Mouse (Mus musculus): Measurements from ENCODE around the gene Chrm3. TPM values are rescaled to one million over a fixed set of nuclear protein-coding genes. Genes with fewer than 3 reads are reported as not detected.

Gene Chrm3
- total RNA-seq, 2 experiments from 2014 or later = not detected

GRCm38 (mm10) chr13:10239825-10240224 lies 120.8 kb downstream of the Chrm3 start:
- ATAC-seq (replicated peaks; ENCODE audit: low FRiP score, poor library complexity, severe bottlenecking) = no peak

- no peak for ATAC-seq (replicated peaks; ENCODE audit: low FRiP score, poor library complexity, severe bottlenecking)
These were observed 123.0 kb downstream of the Chrm3 start for GRCm38 (mm10) chr13:10237616-10238015.

- ATAC-seq (replicated peaks; ENCODE audit: low FRiP score, poor library complexity, severe bottlenecking) = no peak
These were observed 124.4 kb downstream of the Chrm3 start for GRCm38 (mm10) chr13:10236279-10236678.

- no peak for ATAC-seq (replicated peaks; ENCODE audit: low FRiP score, poor library complexity, severe bottlenecking)
These were observed 125.1 kb downstream of the Chrm3 start for GRCm38 (mm10) chr13:10235391-10236169.

- no peak for ATAC-seq (replicated peaks; ENCODE audit: low FRiP score, poor library complexity, severe bottlenecking)
These were observed 140.2 kb downstream of the Chrm3 start for GRCm38 (mm10) chr13:10220403-10220802.

- no peak for ATAC-seq (replicated peaks; ENCODE audit: low FRiP score, poor library complexity, severe bottlenecking)
These were observed 148.5 kb downstream of the Chrm3 start for GRCm38 (mm10) chr13:10212112-10212511.

GRCm38 (mm10) chr13:10210522-10211244 lies 150.0 kb downstream of the Chrm3 start:
- ATAC-seq (replicated peaks; ENCODE audit: low FRiP score, poor library complexity, severe bottlenecking) = no peak

- ATAC-seq (replicated peaks; ENCODE audit: low FRiP score, poor library complexity, severe bottlenecking) = no peak
These were observed 161.3 kb downstream of the Chrm3 start for GRCm38 (mm10) chr13:10199206-10199956.

- ATAC-seq (replicated peaks; ENCODE audit: low FRiP score, poor library complexity, severe bottlenecking) = no peak
These were observed 170.8 kb downstream of the Chrm3 start for GRCm38 (mm10) chr13:10189829-10190228.

GRCm38 (mm10) chr13:10187926-10188325 lies 172.7 kb downstream of the Chrm3 start:
- ATAC-seq (replicated peaks; ENCODE audit: low FRiP score, poor library complexity, severe bottlenecking) = no peak

- no peak for ATAC-seq (replicated peaks; ENCODE audit: low FRiP score, poor library complexity, severe bottlenecking)
These were observed 176.8 kb downstream of the Chrm3 start for GRCm38 (mm10) chr13:10183837-10184236.

GRCm38 (mm10) chr13:10182756-10183155 lies 177.9 kb downstream of the Chrm3 start:
- ATAC-seq (replicated peaks; ENCODE audit: low FRiP score, poor library complexity, severe bottlenecking) = no peak

- no peak for ATAC-seq (replicated peaks; ENCODE audit: low FRiP score, poor library complexity, severe bottlenecking)
These were observed 190.1 kb downstream of the Chrm3 start for GRCm38 (mm10) chr13:10170529-10170928.

- no peak for ATAC-seq (replicated peaks; ENCODE audit: low FRiP score, poor library complexity, severe bottlenecking)
These were observed 197.3 kb downstream of the Chrm3 start for GRCm38 (mm10) chr13:10163354-10163753.

GRCm38 (mm10) chr13:10157496-10157895 lies 203.2 kb downstream of the Chrm3 start:
- ATAC-seq (replicated peaks; ENCODE audit: low FRiP score, poor library complexity, severe bottlenecking) = no peak

- ATAC-seq (replicated peaks; ENCODE audit: low FRiP score, poor library complexity, severe bottlenecking) = no peak
These were observed 220.1 kb downstream of the Chrm3 start for GRCm38 (mm10) chr13:10140573-10140972.

- no peak for ATAC-seq (replicated peaks; ENCODE audit: low FRiP score, poor library complexity, severe bottlenecking)
These were observed 221.8 kb downstream of the Chrm3 start for GRCm38 (mm10) chr13:10138878-10139277.

- no peak for ATAC-seq (replicated peaks; ENCODE audit: low FRiP score, poor library complexity, severe bottlenecking)
These were observed 229.6 kb downstream of the Chrm3 start for GRCm38 (mm10) chr13:10131064-10131463.

GRCm38 (mm10) chr13:10112211-10112610 lies 248.4 kb downstream of the Chrm3 start:
- ATAC-seq (replicated peaks; ENCODE audit: low FRiP score, poor library complexity, severe bottlenecking) = no peak

- ATAC-seq (replicated peaks; ENCODE audit: low FRiP score, poor library complexity, severe bottlenecking) = no peak
These were observed 251.1 kb downstream of the Chrm3 start for GRCm38 (mm10) chr13:10109542-10109941.

Data from erythroid progenitor cell, adult 5-6 weeks (primary cell).